Mouse (Mus musculus) liver, adult 2 months (tissue): ENCODE results near the gene 9430015G10Rik. TPM values are rescaled to one million over a fixed set of nuclear protein-coding genes. Genes with fewer than 3 reads are reported as not detected.

Source experiments
- DNase-seq: peaks from one replicate; pipeline ENCODE4 v3.0.0-alpha.2; 2011; ENCODE audit warnings: low read depth, low spot score; ENCODE audit errors: extremely low read depth
- H3K27ac ChIP-seq: fragments of 200-500 bp; replicated peaks from 2 replicates; pipeline ENCODE4 v1.5.1; 2012; ENCODE audit warnings: low read depth, mild to moderate bottlenecking, control low read depth, inconsistent platforms, low read length; ENCODE audit not compliant: insufficient read depth
- H3K27me3 ChIP-seq: fragments of 200-500 bp; 2 replicates; pipeline ENCODE4 v1.6.1; 2012; ENCODE audit warnings: mild to moderate bottlenecking, moderate library complexity, low read length, inconsistent platforms; ENCODE audit not compliant: control insufficient read depth, insufficient read depth
- H3K36me3 ChIP-seq: fragments of 200-500 bp; 2 replicates; pipeline ENCODE4 v1.6.1; 2012; ENCODE audit warnings: low read length, inconsistent platforms; ENCODE audit not compliant: control insufficient read depth, insufficient read depth
- H3K4me1 ChIP-seq: fragments of 200-500 bp; 2 replicates; pipeline ENCODE4 v1.6.1; 2011; ENCODE audit warnings: low read length; ENCODE audit not compliant: control insufficient read depth, insufficient read depth
- H3K4me3 ChIP-seq: fragments of 200-500 bp; 2 replicates; pipeline ENCODE4 v1.5.1; 2011; ENCODE audit warnings: low read depth, mild to moderate bottlenecking, control low read depth, low read length, moderate library complexity; ENCODE audit not compliant: insufficient read depth
- H3K79me2 ChIP-seq: fragments of 200-500 bp; 2 replicates; pipeline ENCODE4 v1.6.1; 2012; ENCODE audit warnings: inconsistent platforms, mild to moderate bottlenecking, low read length, moderate library complexity; ENCODE audit not compliant: control insufficient read depth, insufficient read depth
- H3K9ac ChIP-seq: fragments of 200-500 bp; 2 replicates; pipeline ENCODE4 v1.6.1; 2012; ENCODE audit warnings: low read depth, mild to moderate bottlenecking, control low read depth, inconsistent platforms, low read length
- CTCF ChIP-seq: fragments of 200-500 bp; IDR thresholded peaks from 2 replicates; pipeline ENCODE4 v1.5.1; 2011; ENCODE audit warnings: low read depth, low read length, control low read depth
- POLR2A ChIP-seq: fragments of 200-500 bp; IDR thresholded peaks from 2 replicates; pipeline ENCODE4 v1.6.1; 2011; ENCODE audit warnings: low read length, control low read depth; ENCODE audit not compliant: insufficient read depth; ENCODE audit errors: extremely low read depth
- WGBS: fragments of 180-500 bp; shearing (Covaris S2); methylation state at CpG from one replicate; pipeline ENCODE4 v1.1.7; 2018; 5-methylcytosine and 5-hydroxymethylcytosine counted together
- polyA plus RNA-seq: library from polyadenylated mRNA; depleted of rRNA; stranded (reverse); fragments of >200 nt; gene quantifications from 2 replicates; pipeline ENCODE4 v1.2.3, GENCODE M21; 2012; rRNA removed
- total RNA-seq: library from RNA; depleted of rRNA; stranded (reverse); fragments of >200 nt; gene quantifications from 2 replicates; pipeline ENCODE4 v1.2.3, GENCODE M21; 2014; rRNA removed

9430015G10Rik gene
- total RNA-seq = 3.8 and 4.5 TPM in 2 replicates
- polyA plus RNA-seq = 3.7 and 9.1 TPM in 2 replicates

DNA sequence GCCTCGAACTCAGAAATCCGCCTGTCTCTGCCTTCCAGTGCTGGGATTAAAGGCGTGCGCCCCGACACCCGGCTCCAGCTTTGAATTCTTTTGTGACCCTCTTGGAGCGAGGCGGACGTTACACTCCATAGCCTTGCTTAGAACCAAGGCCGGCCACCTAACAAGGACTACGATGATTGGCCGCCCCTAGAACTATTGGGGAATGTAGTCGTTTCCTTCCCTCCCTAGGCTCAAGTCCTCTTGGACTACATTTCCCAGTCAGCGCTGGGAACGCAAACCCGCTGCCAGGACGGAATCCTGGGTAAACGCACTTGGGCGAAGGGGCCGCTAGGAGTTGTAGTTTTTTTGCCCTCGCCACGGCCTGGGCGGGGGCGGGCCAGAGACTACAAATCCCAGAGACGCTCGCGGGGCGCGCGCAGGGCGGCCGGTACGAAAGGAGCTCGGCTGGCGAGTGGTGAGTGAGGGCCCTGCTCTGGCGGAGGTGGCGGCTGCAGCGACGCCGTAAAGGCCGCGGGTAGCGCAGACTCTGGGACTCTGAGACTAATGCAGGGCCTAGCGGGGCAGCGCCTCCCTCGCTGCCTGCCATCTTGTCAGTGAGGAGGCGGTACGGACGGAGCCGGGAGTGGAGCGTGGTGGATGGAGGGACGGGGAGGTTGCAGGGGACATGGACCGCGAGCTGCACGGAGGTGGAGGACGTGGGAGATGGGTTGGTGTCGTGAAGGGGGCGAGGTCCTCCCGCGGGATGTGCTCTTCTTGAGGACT, at the start of gene 9430015G10Rik:
Gene 9430015G10Rik, plus strand, starts transcription at position 413 of the 762 bp plus-strand sequence.
- peak; percentile 98 for DNase-seq
- WGBS = under 1% methylated on average over 60 of the region's 60 CpGs
- Histone ChIP-seq H3K27ac (peak within 1 kb of the TSS; percentile 61), H3K36me3 (no peaks in the 10 kb centered on the region), H3K4me1 (no peaks in the 10 kb centered on the region; the same call in 1 of the 2 replicates), H3K27me3 (no peaks in the 10 kb centered on the region), H3K9ac (peak within 1 kb of the TSS; percentile 88), H3K4me3 (peak within 1 kb of the TSS; percentile 88), H3K79me2 (0 out of 2 replicates have a peak, but pooled peaks cover 4% of the 10 kb centered on the region)
- TF ChIP-seq POLR2A = 0 out of 2 replicates have a peak, but pooled peaks have one; percentile 51
- no peak for TF ChIP-seq CTCF

DNA sequence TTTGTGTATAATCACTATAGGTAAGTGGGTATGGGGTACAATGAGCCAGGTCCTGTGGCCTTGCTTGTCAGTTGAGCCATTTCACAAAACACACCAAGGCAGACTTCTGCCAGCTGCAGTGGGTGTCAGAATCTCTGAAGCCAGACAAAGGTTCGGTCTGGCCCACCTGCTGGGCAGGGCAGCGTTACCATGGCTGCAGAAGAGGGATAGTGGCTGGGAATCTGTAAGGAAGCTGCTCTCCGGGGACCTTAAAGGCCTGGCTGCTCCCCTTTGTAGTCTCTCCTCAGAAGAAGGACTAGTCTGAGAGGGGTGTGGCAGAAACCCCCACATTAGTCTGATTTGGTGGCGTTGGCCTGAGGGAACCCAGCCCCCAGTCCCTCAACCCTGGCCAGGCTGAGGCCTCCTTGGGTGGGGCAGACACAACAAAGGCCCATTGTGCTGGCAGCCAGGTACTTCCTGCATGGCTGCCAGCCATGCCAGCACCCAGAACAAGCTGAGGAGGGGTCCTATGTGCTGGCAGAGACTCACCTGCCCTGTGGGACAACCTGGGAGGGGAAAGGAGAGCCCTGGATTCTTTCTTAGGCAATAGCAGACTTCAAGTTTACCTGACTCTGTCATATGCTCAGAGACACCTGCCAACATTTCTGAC, 45.8 kb upstream of the 9430015G10Rik start:
- Histone ChIP-seq H3K4me1 (no peaks in the 10 kb centered on the region), H3K27ac (no peak overlapping the region), H3K4me3 (no peak overlapping the region), H3K27me3 (no peaks in the 10 kb centered on the region), H3K9ac (no peak overlapping the region), H3K36me3 (no peaks in the 10 kb centered on the region), H3K79me2 (no peaks in the 10 kb centered on the region)
- DNase-seq = no peak
- TF ChIP-seq CTCF = no peak
- 70% methylated on average over 4 of the region's 4 CpGs for WGBS

DNA sequence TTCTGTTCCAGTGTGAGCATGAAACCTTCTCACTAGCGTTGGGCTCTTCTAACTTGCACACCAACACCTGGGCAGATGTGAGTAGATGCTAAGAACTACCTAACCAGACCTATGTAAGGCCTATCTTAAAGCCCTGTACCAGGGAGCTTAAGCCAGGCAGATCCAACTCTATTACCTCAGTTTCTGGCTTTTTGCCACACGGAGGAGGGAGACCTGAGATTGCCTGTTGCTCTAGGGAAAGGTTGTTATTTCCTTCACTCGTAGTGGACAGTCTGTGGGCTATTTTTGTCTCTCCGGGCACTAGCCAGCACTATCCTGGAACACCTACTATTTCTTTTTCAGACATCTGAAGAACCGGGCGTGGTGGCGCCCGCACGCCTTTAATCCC, 45.3 kb upstream of the 9430015G10Rik start:
- no peak for DNase-seq
- H3K4me3 ChIP-seq = no peak overlapping the region
- H3K4me1 ChIP-seq = no peaks in the 10 kb centered on the region
- no peaks in the 10 kb centered on the region for H3K79me2 ChIP-seq
- H3K36me3 ChIP-seq = no peaks in the 10 kb centered on the region
- no peak overlapping the region for H3K9ac ChIP-seq
- H3K27ac ChIP-seq = no peak overlapping the region
- 84% methylated on average over 9 of the region's 9 CpGs for WGBS
- no peak for TF ChIP-seq CTCF
- no peak for TF ChIP-seq POLR2A
- H3K27me3 ChIP-seq = no peaks in the 10 kb centered on the region

DNA sequence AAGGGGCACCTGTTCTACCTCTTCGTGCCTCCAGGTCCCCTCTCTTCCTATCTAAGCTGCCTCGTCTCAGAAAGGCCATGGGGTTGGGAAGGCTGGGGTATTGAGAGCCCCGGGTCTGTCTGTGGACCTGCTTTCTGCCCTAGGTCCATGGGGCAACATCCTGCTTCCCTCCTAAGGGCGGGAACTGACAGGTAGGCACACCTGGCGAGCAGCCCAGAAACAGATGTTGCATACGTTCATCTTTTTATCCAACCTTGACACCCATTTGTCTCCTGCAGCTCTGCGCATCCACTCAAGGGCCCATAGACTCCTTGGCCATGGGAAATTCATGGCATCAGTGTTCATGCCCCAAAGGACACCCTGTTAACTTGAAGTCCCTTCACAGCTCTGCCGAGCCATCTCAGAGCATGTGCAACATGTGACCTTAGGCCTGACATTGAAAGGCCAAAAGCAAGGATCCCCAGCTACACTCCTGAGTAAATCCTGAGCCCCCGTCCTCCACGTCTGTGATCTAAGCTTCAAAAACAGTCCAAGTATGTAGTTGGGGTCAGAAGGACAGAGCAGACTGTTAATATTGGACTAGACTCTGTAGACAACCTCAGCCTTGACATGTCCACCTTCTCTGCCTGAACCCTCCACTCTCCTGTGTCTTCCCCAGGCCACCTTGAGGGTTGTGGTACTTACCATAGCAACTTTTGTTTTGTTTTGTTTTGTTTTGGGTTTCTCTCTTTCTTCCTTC, 44.5 kb upstream of the 9430015G10Rik start:
- no peaks in the 10 kb centered on the region for H3K79me2 ChIP-seq
- H3K9ac ChIP-seq = no peak overlapping the region
- H3K27ac ChIP-seq = no peak overlapping the region
- no peak for DNase-seq
- 76% methylated on average over 10 of the region's 10 CpGs for WGBS
- H3K4me1 ChIP-seq = no peaks in the 10 kb centered on the region
- H3K27me3 ChIP-seq = no peaks in the 10 kb centered on the region
- no peaks in the 10 kb centered on the region for H3K36me3 ChIP-seq
- H3K4me3 ChIP-seq = no peak overlapping the region
- TF ChIP-seq CTCF = no peak
- no peak for TF ChIP-seq POLR2A

DNA sequence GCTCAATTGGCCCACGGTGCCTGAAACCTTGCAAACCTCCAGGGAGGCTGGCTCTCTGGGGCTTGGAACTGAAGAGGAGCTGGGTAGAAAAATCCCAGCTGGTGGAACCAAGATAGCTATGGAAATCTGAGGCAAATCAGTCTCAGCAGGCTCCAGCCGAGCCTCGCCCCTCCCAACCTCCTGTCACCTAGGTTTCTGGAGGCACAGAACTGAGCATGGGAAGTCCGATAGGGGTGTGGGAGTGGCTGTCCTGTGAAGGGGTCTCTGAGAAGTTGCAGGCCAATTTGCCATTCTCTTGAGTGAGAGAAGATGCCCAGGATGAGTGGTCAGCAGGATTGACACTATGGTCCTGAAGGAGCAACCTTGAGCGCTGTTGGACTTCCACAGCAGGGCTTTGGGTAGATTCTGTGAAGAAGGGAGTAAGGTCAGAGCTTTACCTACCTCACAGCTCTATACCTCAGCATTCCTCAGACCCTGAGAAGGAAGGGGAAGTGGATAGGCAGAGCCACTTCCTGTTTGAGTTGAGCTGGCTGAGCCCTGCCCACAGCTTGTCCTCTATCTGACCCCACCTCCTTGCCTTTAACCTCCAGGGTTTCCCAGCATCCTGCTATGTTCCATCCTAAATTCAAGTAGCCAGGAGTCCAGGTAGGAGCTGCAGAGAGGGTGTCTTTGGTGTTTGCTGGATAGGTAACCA, 42.4 kb upstream of the 9430015G10Rik start:
- Histone ChIP-seq H3K27me3 (no peaks in the 10 kb centered on the region), H3K36me3 (no peaks in the 10 kb centered on the region), H3K9ac (no peak overlapping the region), H3K4me3 (no peak overlapping the region), H3K79me2 (no peaks in the 10 kb centered on the region), H3K27ac (no peak overlapping the region), H3K4me1 (no peaks in the 10 kb centered on the region)
- no peak for TF ChIP-seq CTCF
- no peak for TF ChIP-seq POLR2A
- DNase-seq = no peak
- 86% methylated on average over 5 of the region's 5 CpGs for WGBS
